Mouse (Mus musculus): ENCODE measurements at regions not wholly inside any gene's neighbourhood (a gene's known extent, or its start where the extent isn't known, plus 50 kb on each side); places are given as distances from the start of the nearest gene placed in this dataset.

DNA sequence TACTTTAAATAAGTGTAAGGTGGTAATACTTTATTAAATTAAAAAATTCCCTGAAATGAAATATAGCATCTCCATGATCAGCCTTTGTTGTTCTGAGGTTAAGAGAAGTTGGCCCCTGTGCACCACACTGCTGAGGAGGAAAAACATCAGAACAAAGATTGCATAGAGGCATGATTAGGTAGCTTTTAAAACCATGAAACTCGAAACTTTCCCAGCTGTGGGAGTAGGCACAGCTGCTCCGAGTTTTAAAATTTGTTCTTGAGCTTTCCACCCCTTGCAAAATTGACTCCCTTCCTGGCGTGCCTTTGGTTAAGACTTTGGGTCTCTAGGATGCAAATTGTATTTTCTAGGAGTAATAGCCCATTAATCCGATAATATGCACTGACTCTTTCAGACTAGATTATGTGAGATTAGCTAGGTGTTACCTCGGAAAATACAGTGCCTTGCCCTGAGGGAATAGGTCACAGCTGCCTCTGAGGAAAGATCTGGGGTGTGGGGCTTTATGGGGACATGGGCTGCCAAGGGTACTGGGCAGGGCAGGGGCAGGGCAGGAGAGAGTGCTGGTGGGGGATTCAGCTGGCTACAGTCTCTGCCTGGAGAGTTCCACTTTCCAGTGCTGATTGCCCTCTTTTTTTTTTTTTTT, 110.1 kb upstream of the Slc30a5 start:
- TF ChIP-seq POLR2A (IDR thresholded peaks at IDR 0.05; ENCODE audit: borderline replicate concordance, low read depth, low read length) (no peak), CTCF (IDR thresholded peaks at IDR 0.05; ENCODE audit: low read depth, low read length) (no peak)

Measured in bone marrow macrophage, adult 2 months (primary cell).